Mouse (Mus musculus) gastrocnemius, adult 18-20 months (tissue): Measurements from ENCODE around the gene Cldn9. TPM values are rescaled to one million over a fixed set of nuclear protein-coding genes. Genes with fewer than 3 reads are reported as not detected.

ENCODE experiments used
- DNase-seq: peaks from one replicate; pipeline ENCODE4 v3.0.0; 2021; ENCODE audit warnings: low spot score
- total RNA-seq, 2 experiments: library from RNA; stranded (reverse); gene quantifications; 2 replicates each; pipeline ENCODE4 v1.2.3; 2021

Cldn9 gene
- total RNA-seq, 2 experiments from 2014 or later = 0.21 TPM; not detected in 1

GRCm38 (mm10) chr17:23653324-23653723 is 30.5 kb downstream of the Cldn9 start:
- no peak for DNase-seq

DNA sequence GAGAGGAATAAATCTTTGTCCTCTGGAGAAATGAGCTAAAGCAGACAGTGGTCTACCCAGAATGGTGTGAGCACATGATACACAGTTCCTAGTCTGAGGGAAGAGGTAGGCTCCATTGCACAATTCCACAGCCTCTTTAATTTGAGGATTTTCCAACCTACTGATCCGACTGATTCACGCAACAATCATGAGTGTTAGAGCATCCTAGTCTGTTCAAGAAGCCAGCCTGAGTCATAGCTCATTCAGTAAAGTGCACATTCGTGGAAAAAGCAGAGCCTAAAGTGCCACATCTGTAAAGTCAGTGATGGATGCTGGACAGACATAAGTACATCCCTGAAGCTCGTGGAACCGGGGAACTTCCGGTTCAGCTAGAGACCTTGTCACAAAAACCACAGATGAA is 32.5 kb downstream of the Cldn9 start:
- no peak for DNase-seq

GRCm38 (mm10) chr17:23645894-23646293 is 37.9 kb downstream of the Cldn9 start:
- no peak for DNase-seq

GRCm38 (mm10) chr17:23644613-23645495 is 39.0 kb downstream of the Cldn9 start, which contains the start of gene Mmp25:
Mmp25 (minus strand) TSS chr17:23645277.
- no peak for DNase-seq

Other genes starting within 250 kb of the Cldn9 start
- gene Vmn2r117, start 204.3 kb downstream of the Cldn9 start, total RNA-seq = not detected
- 1 to 10 TPM; 2.1 to 2.8 TPM for gene Zfp213, start 119.8 kb downstream of the Cldn9 start, total RNA-seq
- gene Zfp13, start 84.5 kb downstream of the Cldn9 start, total RNA-seq = 1 to 10 TPM; 2.5 to 2.9 TPM
- not detected for gene Zscan10, start 83.2 kb downstream of the Cldn9 start, total RNA-seq
- gene Mmp25, start 38.7 kb downstream of the Cldn9 start, total RNA-seq = under 1 TPM in 1 of 2 experiments, not detected in 1; 0.07 TPM
- not detected for gene Bicdl2, start 23.5 kb downstream of the Cldn9 start, total RNA-seq
- gene Hcfc1r1, start 10.4 kb downstream of the Cldn9 start, total RNA-seq = 100 to 1,000 TPM; 135 to 138 TPM
- 1 to 10 TPM; 6.9 to 9.9 TPM for gene Thoc6, start 10.1 kb downstream of the Cldn9 start, total RNA-seq
- 10 to 100 TPM; 19.6 to 99.5 TPM for gene Tnfrsf12a, start 6.6 kb downstream of the Cldn9 start, total RNA-seq
- not detected for gene Cldn6, start 4.8 kb downstream of the Cldn9 start, total RNA-seq
- gene 1520401A03Rik, start 38.8 kb upstream of the Cldn9 start, total RNA-seq = not detected
- gene Pkmyt1, start 42.3 kb upstream of the Cldn9 start, total RNA-seq = under 1 TPM; 0.32 to 0.57 TPM
- gene Paqr4, start 56.8 kb upstream of the Cldn9 start, total RNA-seq = 1 to 10 TPM; 2.3 to 2.8 TPM
- gene Kremen2, start 61.8 kb upstream of the Cldn9 start, total RNA-seq = not detected
- gene Flywch1, start 87.6 kb upstream of the Cldn9 start, total RNA-seq = 10 to 100 TPM; 50.0 to 59.2 TPM
- not detected for gene Flywch2, start 102.1 kb upstream of the Cldn9 start, total RNA-seq
- gene Srrm2, start 106.5 kb upstream of the Cldn9 start, total RNA-seq = 100 to 1,000 TPM; 145 to 160 TPM
- 100 to 1,000 TPM; 394 to 418 TPM for gene Elob, start 145.1 kb upstream of the Cldn9 start, total RNA-seq
- not detected for gene Prss33, start 152.0 kb upstream of the Cldn9 start, total RNA-seq
- not detected for gene Prss32, start 159.8 kb upstream of the Cldn9 start, total RNA-seq
- not detected for gene Prss41, start 160.1 kb upstream of the Cldn9 start, total RNA-seq
- gene Prss21, start 184.0 kb upstream of the Cldn9 start, total RNA-seq = not detected
- gene Dcpp1, start 196.8 kb upstream of the Cldn9 start, total RNA-seq = not detected
- not detected for gene Dcpp2, start 196.9 kb upstream of the Cldn9 start, total RNA-seq
- not detected for gene Dcpp3, start 233.4 kb upstream of the Cldn9 start, total RNA-seq